Mouse (Mus musculus) limb, embryonic 13.5 days (tissue): ENCODE measurements around the gene Tctex1d2. TPM values are rescaled to one million over a fixed set of nuclear protein-coding genes. Genes with fewer than 3 reads are reported as not detected.

Experiments
- ATAC-seq: fragments of 200-750 bp; cut with Nextera tagmentation; 2 replicates; pipeline ENCODE4 v1.8.0; 2017; ENCODE audit warnings: low read depth, moderate number of reproducible peaks, moderate TSS enrichment; ENCODE audit not compliant: low FRiP score
- H3K27ac ChIP-seq: fragments of 300-500 bp; sonication (generic); 2 replicates; pipeline ENCODE4 v1.5.1; 2015; ENCODE audit warnings: inconsistent platforms, mild to moderate bottlenecking, moderate library complexity
- H3K27me3 ChIP-seq: fragments of 300-500 bp; sonication (generic); 2 replicates; pipeline ENCODE4 v1.6.1; 2015; ENCODE audit warnings: mild to moderate bottlenecking, inconsistent platforms
- H3K36me3 ChIP-seq: fragments of 300-500 bp; sonication (generic); 2 replicates; pipeline ENCODE4 v1.6.1; 2015; ENCODE audit warnings: inconsistent platforms, mild to moderate bottlenecking, moderate library complexity
- H3K4me1 ChIP-seq: fragments of 300-500 bp; sonication (generic); 2 replicates; pipeline ENCODE4 v1.6.1; 2015; ENCODE audit warnings: inconsistent platforms
- H3K4me2 ChIP-seq: fragments of 300-500 bp; sonication (generic); replicated peaks from 2 replicates; pipeline ENCODE4 v1.6.1; 2015; ENCODE audit warnings: inconsistent platforms, mild to moderate bottlenecking, moderate library complexity
- H3K4me3 ChIP-seq: fragments of 300-500 bp; sonication (generic); 2 replicates; pipeline ENCODE4 v1.5.1; 2015; ENCODE audit warnings: moderate library complexity, mild to moderate bottlenecking, inconsistent platforms
- H3K9ac ChIP-seq: fragments of 300-500 bp; sonication (generic); 2 replicates; pipeline ENCODE4 v1.6.1; 2015; ENCODE audit warnings: mild to moderate bottlenecking, inconsistent platforms
- H3K9me3 ChIP-seq: fragments of 300-500 bp; sonication (generic); 2 replicates; pipeline ENCODE4 v1.6.1; 2016; ENCODE audit warnings: inconsistent platforms
- WGBS: fragments of 180-500 bp; shearing (Covaris S2); methylation state at CpG from one replicate; pipeline ENCODE4 v1.1.7; 2015; 5-methylcytosine and 5-hydroxymethylcytosine counted together
- polyA plus RNA-seq: library from polyadenylated mRNA; unstranded; fragments of >200 nt; fragmentation: Nextera tagmentation; extraction: Ambion mirVana; gene quantifications from 2 replicates; pipeline ENCODE4 v1.2.1, GENCODE M21; 2015

Tctex1d2 gene
- polyA plus RNA-seq, 1 experiment from 2014 or later: 25.5 TPM

- Histone ChIP-seq H3K27ac (no peak within 1 kb of the TSS), H3K27me3 (no peaks in the 10 kb centered on the region), H3K4me2 (no peak within 1 kb of the TSS), H3K4me1 (peaks cover 7% of the 10 kb centered on the region; the same call in 1 of the 2 replicates), H3K36me3 (no peaks in the 10 kb centered on the region), H3K4me3 (no peak within 1 kb of the TSS), H3K9me3 (no peaks in the 10 kb centered on the region), H3K9ac (no peak within 1 kb of the TSS)
- WGBS: 83% methylated on average over 7 of the region's 7 CpGs
- ATAC-seq: no peak
These were observed 19.2 kb upstream of the Tctex1d2 start, which contains the start of gene Tm4sf19 for GRCm38 (mm10) chr16:32400267-32400666. TSS of gene Tm4sf19 (plus strand) at chr16:32400506.

DNA sequence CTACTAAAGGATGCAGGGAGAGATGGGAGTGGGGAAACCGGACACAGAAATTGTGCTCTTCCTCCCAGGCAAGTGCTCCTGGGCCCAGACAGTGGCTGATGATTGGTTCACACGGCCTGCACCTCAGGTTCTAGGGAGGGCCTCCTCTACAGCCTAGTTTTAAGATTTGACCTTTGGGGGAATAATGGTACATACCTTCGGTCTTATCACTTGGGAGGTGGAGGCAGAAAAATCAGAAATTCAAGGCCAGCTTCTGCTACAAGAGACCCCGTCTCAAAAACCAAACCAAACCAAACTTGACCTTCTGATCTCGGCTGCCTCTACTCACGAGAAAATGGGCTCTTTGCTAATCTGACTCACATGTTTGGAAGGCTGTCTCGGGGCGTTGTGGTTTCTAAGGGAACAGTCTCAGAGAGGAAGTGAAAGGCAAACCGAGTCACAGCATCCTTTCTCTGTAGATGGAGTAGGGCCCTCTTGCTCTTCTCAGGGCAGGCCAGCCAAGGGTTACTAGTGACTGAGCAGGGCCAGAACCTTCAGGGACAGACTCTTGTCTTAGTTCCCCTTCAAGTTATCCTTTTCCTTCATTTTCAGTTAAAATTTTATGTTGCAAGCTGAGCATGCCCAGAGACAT is 18.1 kb upstream of the Tctex1d2 start:
- 81% methylated on average over 9 of the region's 9 CpGs for WGBS
- no peak overlapping the region for H3K4me3 ChIP-seq
- H3K27me3 ChIP-seq: no peaks in the 10 kb centered on the region

GRCm38 (mm10) chr16:32402818-32403217 is 16.7 kb upstream of the Tctex1d2 start:
- no peak for ATAC-seq
- no peak overlapping the region for H3K9ac ChIP-seq
- no peak overlapping the region for H3K4me2 ChIP-seq
- 86% methylated on average over 3 of the region's 3 CpGs for WGBS
- no peaks in the 10 kb centered on the region for H3K4me1 ChIP-seq
- no peak overlapping the region for H3K4me3 ChIP-seq
- H3K27me3 ChIP-seq: no peaks in the 10 kb centered on the region
- H3K27ac ChIP-seq: no peak overlapping the region
- no peaks in the 10 kb centered on the region for H3K9me3 ChIP-seq
- H3K36me3 ChIP-seq: no peaks in the 10 kb centered on the region

More for the DNA sequence above, 18.1 kb upstream of the Tctex1d2 start:
- Histone ChIP-seq H3K9me3 (no peaks in the 10 kb centered on the region), H3K27ac (no peak overlapping the region), H3K4me1 (no peaks in the 10 kb centered on the region), H3K36me3 (no peaks in the 10 kb centered on the region), H3K9ac (no peak overlapping the region), H3K4me2 (no peak overlapping the region)
- no peak for ATAC-seq

- Histone ChIP-seq H3K9ac (no peak overlapping the region), H3K27ac (no peak overlapping the region), H3K36me3 (no peaks in the 10 kb centered on the region), H3K4me3 (no peak overlapping the region), H3K4me1 (no peaks in the 10 kb centered on the region), H3K4me2 (no peak overlapping the region), H3K9me3 (no peaks in the 10 kb centered on the region), H3K27me3 (no peaks in the 10 kb centered on the region)
- 93% methylated on average over 9 of the region's 9 CpGs for WGBS
- ATAC-seq: no peak
These were observed 13.8 kb upstream of the Tctex1d2 start for GRCm38 (mm10) chr16:32405716-32406115.

GRCm38 (mm10) chr16:32406671-32407070 is 12.8 kb upstream of the Tctex1d2 start:
- Histone ChIP-seq H3K9me3 (no peaks in the 10 kb centered on the region), H3K9ac (no peak overlapping the region), H3K4me2 (no peak overlapping the region), H3K36me3 (no peaks in the 10 kb centered on the region), H3K4me1 (no peaks in the 10 kb centered on the region), H3K27ac (no peak overlapping the region), H3K4me3 (no peak overlapping the region), H3K27me3 (no peaks in the 10 kb centered on the region)
- 47% methylated on average over 6 of the region's 6 CpGs for WGBS
- no peak for ATAC-seq

DNA sequence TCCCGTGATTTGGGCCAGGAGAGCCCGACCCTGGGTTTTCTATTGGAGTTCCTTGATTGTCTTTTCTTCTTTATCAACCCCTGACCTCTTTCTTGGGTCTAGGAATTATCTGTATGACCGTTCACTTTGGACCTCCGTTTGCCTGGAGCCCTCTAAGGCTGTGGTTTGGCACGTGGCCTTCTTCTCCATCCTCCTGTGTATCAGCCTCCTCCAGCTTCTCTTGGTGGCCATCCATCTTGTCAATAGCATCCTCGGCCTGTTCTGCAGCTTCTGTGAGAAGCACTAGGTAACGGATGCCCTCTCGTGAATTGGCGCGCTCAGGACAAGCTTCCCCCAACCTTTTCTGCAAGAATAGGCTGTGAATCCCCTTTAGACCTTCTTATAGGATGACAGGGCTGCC is 11.8 kb upstream of the Tctex1d2 start:
- Histone ChIP-seq H3K4me3 (no peak overlapping the region), H3K36me3 (no peaks in the 10 kb centered on the region), H3K27ac (no peak overlapping the region), H3K9ac (no peak overlapping the region), H3K4me1 (no peaks in the 10 kb centered on the region), H3K4me2 (no peak overlapping the region), H3K27me3 (no peaks in the 10 kb centered on the region), H3K9me3 (no peaks in the 10 kb centered on the region)
- ATAC-seq: no peak
- WGBS: 80% methylated on average over 10 of the region's 10 CpGs

DNA sequence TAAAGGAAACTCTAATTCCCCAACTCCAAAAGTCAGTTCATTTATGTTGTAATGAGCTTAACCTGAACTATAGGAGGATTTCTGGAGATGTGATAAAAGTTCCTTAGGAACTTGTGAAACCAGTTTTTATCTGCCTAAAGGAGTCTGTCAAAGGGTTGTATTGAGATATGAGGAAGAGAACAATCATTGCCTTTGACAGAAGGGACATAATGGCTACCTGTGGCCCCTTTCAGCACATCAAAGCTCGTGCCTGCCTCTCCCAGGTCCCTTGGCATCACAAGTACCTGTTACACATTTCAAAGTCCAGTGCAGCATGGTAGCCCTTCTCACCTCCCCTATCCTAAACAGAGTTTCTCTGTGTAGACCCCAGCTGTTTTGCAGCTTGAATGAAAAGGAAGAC is 2.0 kb upstream of the Tctex1d2 start:
- no peak overlapping the region for H3K27ac ChIP-seq
- no peak overlapping the region for H3K4me2 ChIP-seq
- no peaks in the 10 kb centered on the region for H3K27me3 ChIP-seq
- H3K9me3 ChIP-seq: no peaks in the 10 kb centered on the region
- 43% methylated on average over 1 of the region's 1 CpGs for WGBS
- no peak for ATAC-seq
- no peak overlapping the region for H3K4me3 ChIP-seq
- H3K9ac ChIP-seq: no peak overlapping the region
- no peaks in the 10 kb centered on the region for H3K36me3 ChIP-seq
- H3K4me1 ChIP-seq: peaks cover 10% of the 10 kb centered on the region

DNA sequence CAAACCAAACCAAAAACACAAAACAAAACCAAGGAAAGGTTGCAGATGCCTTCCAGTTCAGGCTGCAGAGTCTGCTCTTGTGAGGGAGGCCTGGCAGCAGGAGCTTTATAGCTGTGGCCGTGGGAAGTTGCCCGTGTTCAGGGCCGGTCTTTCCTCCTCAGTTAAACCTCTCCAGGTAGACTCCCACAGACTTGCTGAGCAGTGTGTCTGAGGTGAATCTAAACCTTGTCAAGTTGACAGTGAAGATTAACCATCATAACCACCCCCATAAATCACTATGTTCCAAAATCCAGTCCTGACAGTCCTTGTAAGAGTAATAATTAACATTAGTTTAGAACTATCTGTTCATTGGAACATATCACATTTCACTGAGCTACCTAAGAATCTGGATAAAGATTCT is 8.0 kb downstream of the Tctex1d2 start:
- Histone ChIP-seq H3K27ac (no peak overlapping the region), H3K36me3 (no peaks in the 10 kb centered on the region), H3K27me3 (no peaks in the 10 kb centered on the region), H3K9ac (no peak overlapping the region), H3K4me3 (no peak overlapping the region), H3K9me3 (no peaks in the 10 kb centered on the region), H3K4me1 (peaks cover 13% of the 10 kb centered on the region), H3K4me2 (no peak overlapping the region)
- 83% methylated on average over 3 of the region's 3 CpGs for WGBS
- ATAC-seq: no peak

DNA sequence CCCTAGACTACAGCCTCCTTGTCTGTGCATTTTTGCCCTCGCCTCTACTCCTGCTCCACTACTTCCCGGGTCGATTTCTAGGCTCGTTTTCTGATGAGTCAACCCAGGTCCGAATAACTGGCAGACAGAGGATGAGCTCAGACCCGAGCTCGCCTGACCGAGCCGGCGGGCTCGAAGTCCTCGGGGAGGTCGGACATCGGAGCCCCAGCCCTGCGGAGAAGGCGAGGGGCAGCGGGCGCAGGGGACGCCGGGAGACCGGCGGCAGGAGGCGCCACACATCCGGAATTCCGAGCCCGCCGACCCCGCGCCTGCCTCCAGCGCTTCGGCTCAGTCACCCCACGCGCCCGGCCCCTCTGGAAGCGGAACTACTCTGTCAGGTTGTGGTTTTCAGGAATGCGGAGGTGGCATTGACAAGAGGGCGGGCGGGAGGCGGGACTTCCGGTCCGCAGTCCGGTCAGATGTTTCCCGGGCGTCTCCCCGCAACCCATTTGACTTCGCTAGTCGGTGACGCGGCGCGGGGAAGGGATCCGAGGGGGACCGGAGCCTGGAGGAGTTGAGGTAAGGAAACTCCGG is 11.1 kb downstream of the Tctex1d2 start, which contains the start of gene Pcyt1a:
TSS of gene Pcyt1a (plus strand) at position 448 of the 573 bp plus-strand sequence.
- H3K4me3 ChIP-seq: peak within 1 kb of the TSS; percentile 84
- H3K4me1 ChIP-seq: peaks cover 13% of the 10 kb centered on the region
- no peaks in the 10 kb centered on the region for H3K9me3 ChIP-seq
- no peaks in the 10 kb centered on the region for H3K36me3 ChIP-seq
- WGBS: under 1% methylated on average over 54 of the region's 54 CpGs
- no peaks in the 10 kb centered on the region for H3K27me3 ChIP-seq
- peak within 1 kb of the TSS; percentile 88 for H3K9ac ChIP-seq
- peak within 1 kb of the TSS; percentile 88 for H3K27ac ChIP-seq
- H3K4me2 ChIP-seq: peak within 1 kb of the TSS; percentile 93
- ATAC-seq: peak; percentile 97

- peak overlapping the region; percentile 93 for H3K4me2 ChIP-seq
- no peaks in the 10 kb centered on the region for H3K36me3 ChIP-seq
- H3K27me3 ChIP-seq: no peaks in the 10 kb centered on the region
- H3K27ac ChIP-seq: peak overlapping the region; percentile 88
- no peaks in the 10 kb centered on the region for H3K9me3 ChIP-seq
- peaks cover 13% of the 10 kb centered on the region for H3K4me1 ChIP-seq
- peak overlapping the region; percentile 84 for H3K4me3 ChIP-seq
- H3K9ac ChIP-seq: peak overlapping the region; percentile 88
- ATAC-seq: no peak; the same call in none of the 2 replicates
- 2% methylated on average over 28 of the region's 28 CpGs for WGBS
These were observed 11.6 kb downstream of the Tctex1d2 start for GRCm38 (mm10) chr16:32431047-32431591.

DNA sequence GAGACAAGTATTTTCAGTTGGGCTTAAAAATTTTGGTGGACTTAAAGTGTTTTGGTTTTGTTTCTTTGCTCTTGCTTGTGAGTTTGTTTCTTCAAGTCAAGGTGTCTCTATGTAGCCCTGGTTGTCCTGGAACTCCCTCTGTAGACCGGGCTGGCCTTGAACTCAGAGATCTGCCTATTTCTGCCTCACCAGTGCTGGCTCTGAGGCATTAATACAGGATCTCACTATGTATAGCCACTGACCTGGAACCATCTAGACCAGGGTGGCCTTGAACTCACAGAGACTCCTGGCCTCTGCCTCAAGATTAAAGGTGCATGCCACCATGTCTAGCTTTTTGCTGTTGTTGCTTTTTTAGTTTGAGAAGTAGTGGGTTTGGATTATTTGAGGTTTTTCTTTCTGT is 12.4 kb downstream of the Tctex1d2 start:
- ATAC-seq: no peak
- H3K4me3 ChIP-seq: peak overlapping the region; percentile 84
- no peaks in the 10 kb centered on the region for H3K9me3 ChIP-seq
- WGBS: 91% methylated on average over 1 of the region's 1 CpGs
- peaks cover 13% of the 10 kb centered on the region for H3K4me1 ChIP-seq
- H3K27me3 ChIP-seq: no peaks in the 10 kb centered on the region
- no peak overlapping the region for H3K9ac ChIP-seq
- no peak overlapping the region for H3K27ac ChIP-seq
- peak overlapping the region; percentile 93 for H3K4me2 ChIP-seq
- no peaks in the 10 kb centered on the region for H3K36me3 ChIP-seq

DNA sequence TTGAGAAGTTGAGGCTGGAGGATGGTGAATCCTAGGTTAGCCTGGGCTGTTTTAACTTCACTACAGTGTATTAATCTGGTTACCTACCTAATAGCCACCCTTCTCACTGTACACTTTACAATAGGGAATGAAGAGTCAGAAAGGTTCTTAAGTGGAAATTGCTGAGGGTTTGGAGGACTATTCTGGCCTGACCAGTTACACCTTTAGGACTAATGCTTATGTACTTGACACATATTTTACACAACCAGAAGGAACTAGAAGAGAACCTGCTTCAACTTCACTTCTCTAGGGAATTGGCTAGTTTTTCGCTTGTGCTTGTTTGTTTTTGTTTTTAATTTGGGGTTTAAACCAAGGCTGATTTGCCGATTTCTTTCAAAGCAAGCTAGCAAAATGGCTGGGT is 13.6 kb downstream of the Tctex1d2 start:
- Histone ChIP-seq H3K4me3 (no peak overlapping the region), H3K27ac (no peak overlapping the region), H3K9me3 (no peaks in the 10 kb centered on the region), H3K27me3 (no peaks in the 10 kb centered on the region), H3K4me2 (no peak overlapping the region), H3K36me3 (no peaks in the 10 kb centered on the region), H3K9ac (no peak overlapping the region), H3K4me1 (peaks cover 15% of the 10 kb centered on the region)
- no peak for ATAC-seq
- WGBS: 84% methylated on average over 2 of the region's 2 CpGs
